Mouse (Mus musculus) olfactory bulb, adult 2 months (tissue): ENCODE data around the gene Gm44596. TPM values are rescaled to one million over a fixed set of nuclear protein-coding genes. Genes with fewer than 3 reads are reported as not detected.

Experiments
- H3K27ac ChIP-seq: fragments of 200-500 bp; 2 replicates; pipeline ENCODE4 v1.5.1; 2012; ENCODE audit warnings: low read depth, low read length; ENCODE audit not compliant: insufficient read depth
- H3K4me1 ChIP-seq: fragments of 200-500 bp; 2 replicates; pipeline ENCODE4 v1.6.1; 2012; ENCODE audit warnings: low read length; ENCODE audit not compliant: control insufficient read depth, insufficient read depth
- H3K4me3 ChIP-seq: fragments of 200-500 bp; 2 replicates; pipeline ENCODE4 v1.5.1; 2012; ENCODE audit warnings: mild to moderate bottlenecking, low read depth, low read length, moderate library complexity; ENCODE audit not compliant: insufficient read depth
- CTCF ChIP-seq: fragments of 200-500 bp; IDR thresholded peaks from 2 replicates; pipeline ENCODE4 v1.5.1; 2012; ENCODE audit warnings: low read depth, mild to moderate bottlenecking, low read length, moderate library complexity; ENCODE audit not compliant: insufficient read depth
- POLR2A ChIP-seq: fragments of 200-500 bp; IDR thresholded peaks from 2 replicates; pipeline ENCODE4 v1.6.1; 2012; ENCODE audit warnings: mild to moderate bottlenecking, low read depth, low read length, moderate library complexity; ENCODE audit not compliant: insufficient read depth
- WGBS: fragments of 180-500 bp; shearing (Covaris S2); methylation state at CpG from one replicate; pipeline ENCODE4 v1.1.7; 2018; 5-methylcytosine and 5-hydroxymethylcytosine counted together
- polyA plus RNA-seq: library from polyadenylated mRNA; stranded (reverse); fragments of >200 nt; gene quantifications from 2 replicates; pipeline ENCODE4 v1.2.4, GENCODE M21; 2012; ENCODE audit warnings: low replicate concordance; ENCODE audit not compliant: missing spikeins, insufficient read depth, insufficient read length

Gene Gm44596
- polyA plus RNA-seq, 1 experiment: not detected

GRCm38 (mm10) chr6:128398996-128399395, 23.7 kb downstream of the Gm44596 start, which contains the start of gene Nrip2:
TSS of gene Nrip2 (plus strand) at chr6:128399296.
- 58% methylated on average over 3 of the region's 3 CpGs for WGBS
- Histone ChIP-seq H3K27ac (peak within 1 kb of the TSS; percentile 52), H3K4me3 (peak within 1 kb of the TSS; percentile 54), H3K4me1 (peaks cover 18% of the 10 kb centered on the region)
- TF ChIP-seq POLR2A (no peak), CTCF (no peak)

- peaks cover 18% of the 10 kb centered on the region for H3K4me1 ChIP-seq
- WGBS: 24% methylated on average over 21 of the region's 21 CpGs
- TF ChIP-seq POLR2A: no peak
- TF ChIP-seq CTCF: no peak
- peak overlapping the region; percentile 52 for H3K27ac ChIP-seq
- H3K4me3 ChIP-seq: peak overlapping the region; percentile 54
Measured at GRCm38 (mm10) chr6:128399421-128400185, 24.3 kb downstream of the Gm44596 start.

GRCm38 (mm10) chr6:128404708-128405107, 29.4 kb downstream of the Gm44596 start:
- TF ChIP-seq CTCF (no peak), POLR2A (no peak)
- Histone ChIP-seq H3K4me1 (peaks cover 15% of the 10 kb centered on the region), H3K27ac (no peak overlapping the region), H3K4me3 (no peak overlapping the region)
- WGBS: 35% methylated on average over 5 of the region's 5 CpGs

- Histone ChIP-seq H3K4me1 (peaks cover 11% of the 10 kb centered on the region), H3K4me3 (no peak overlapping the region), H3K27ac (no peak overlapping the region)
- TF ChIP-seq POLR2A (no peak), CTCF (no peak)
- 85% methylated on average over 7 of the region's 7 CpGs for WGBS
Measured at GRCm38 (mm10) chr6:128408544-128409125, 33.3 kb downstream of the Gm44596 start.

GRCm38 (mm10) chr6:128410305-128410704, 35.0 kb downstream of the Gm44596 start:
- TF ChIP-seq POLR2A: no peak
- TF ChIP-seq CTCF: no peak
- 71% methylated on average over 13 of the region's 13 CpGs for WGBS
- peaks cover 8% of the 10 kb centered on the region; the same call in 1 of the 2 replicates for H3K4me1 ChIP-seq
- no peak overlapping the region for H3K4me3 ChIP-seq
- no peak overlapping the region for H3K27ac ChIP-seq

GRCm38 (mm10) chr6:128411115-128411514, 35.8 kb downstream of the Gm44596 start:
- peaks cover 8% of the 10 kb centered on the region; the same call in 1 of the 2 replicates for H3K4me1 ChIP-seq
- H3K27ac ChIP-seq: no peak overlapping the region
- WGBS: 13% methylated on average over 3 of the region's 3 CpGs
- no peak for TF ChIP-seq CTCF
- no peak for TF ChIP-seq POLR2A
- no peak overlapping the region for H3K4me3 ChIP-seq

- WGBS: 92% methylated on average over 5 of the region's 5 CpGs
- H3K4me3 ChIP-seq: no peak overlapping the region
- TF ChIP-seq POLR2A: no peak
- H3K27ac ChIP-seq: no peak overlapping the region
- H3K4me1 ChIP-seq: peaks cover under 1% of the 10 kb centered on the region
Measured at GRCm38 (mm10) chr6:128416169-128416568, 40.9 kb downstream of the Gm44596 start.

GRCm38 (mm10) chr6:128418076-128418475, 42.8 kb downstream of the Gm44596 start:
- WGBS: 76% methylated on average over 1 of the region's 1 CpGs
- H3K4me1 ChIP-seq: peaks cover 3% of the 10 kb centered on the region
- TF ChIP-seq POLR2A: no peak
- no peak for TF ChIP-seq CTCF
- no peak overlapping the region for H3K4me3 ChIP-seq
- no peak overlapping the region for H3K27ac ChIP-seq

- Histone ChIP-seq H3K4me3 (no peak overlapping the region), H3K4me1 (peaks cover 3% of the 10 kb centered on the region), H3K27ac (peak overlapping the region; percentile 56; the same call in 1 of the 2 replicates)
- TF ChIP-seq CTCF (no peak), POLR2A (no peak)
- 75% methylated on average over 2 of the region's 2 CpGs for WGBS
Measured at GRCm38 (mm10) chr6:128421036-128421435, 45.7 kb downstream of the Gm44596 start.
